Comparison of ENCODE assay signal across 15 mouse cellular contexts in the genomic region with DNA sequence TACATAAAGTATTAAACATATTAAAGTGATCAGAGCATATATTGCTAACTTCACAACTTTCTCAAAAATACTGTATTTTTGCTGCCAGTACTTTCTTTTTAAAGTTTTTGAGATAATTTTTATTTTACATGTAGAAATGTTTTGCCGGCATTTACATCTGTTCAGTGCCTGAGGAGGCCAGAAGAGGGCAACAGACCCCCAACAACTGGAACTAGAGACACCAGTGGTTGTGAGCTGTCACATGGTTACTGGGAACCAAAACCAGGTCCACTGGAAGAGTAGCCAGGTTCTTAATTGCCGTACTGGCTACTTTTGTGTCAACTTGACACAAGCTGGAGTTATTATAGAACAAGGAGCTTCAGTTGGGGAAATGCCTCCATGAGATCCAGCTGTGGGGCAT. TPM values are rescaled to one million over a fixed set of nuclear protein-coding genes. Genes with fewer than 3 reads are reported as not detected.
DNase-seq lines count a peak whose midpoint lies in the region; ATAC-seq and TF ChIP-seq lines count a peak whose summit lies in the region.
"Had no signal": no experiment of that assay in that cellular context is flagged by ENCODE, and none has a peak within 500 bp of the region (broad histone marks: within the 10 kb centered on the region; RNA-seq: fewer than 3 reads in every experiment).

No protein-coding gene starts in this region.

- no peak overlapping the region for H3K4me2 ChIP-seq in liver, embryonic 14.5 days (ENCODE audit: low read depth)

- H3K27me3 ChIP-seq in liver, embryonic 14.5 days (ENCODE audit: control insufficient read depth, insufficient read depth, low read length): no peaks in the 10 kb centered on the region

- no peaks in the 10 kb centered on the region for H3K9me3 ChIP-seq in liver, embryonic 14.5 days (ENCODE audit: control insufficient read depth, low read length)

- no peak overlapping the region for H3K9ac ChIP-seq in liver, embryonic 14.5 days (replicated peaks)

- no peak overlapping the region for H3K4me3 ChIP-seq in liver, embryonic 14.5 days (ENCODE audit: insufficient read depth in 1 of 2, low read depth in 2 of 2, low read length in 2 of 2)
- H3K4me3 ChIP-seq: embryonic facial prominence, embryonic 10.5 days; left cerebral cortex, adult 2 months had no signal

- peaks cover 11 to 17% of the 10 kb centered on the region in 2 experiments for H3K4me1 ChIP-seq in liver, embryonic 14.5 days (replicated peaks; ENCODE audit: control insufficient read depth in 2 of 2, insufficient read depth in 2 of 2, low read length in 1 of 2)

- DNase-seq in CD4-positive, CD25-positive, alpha-beta regulatory T cell, adult 2 months (ENCODE audit: low read depth, low spot score): peak; percentile 51
- DNase-seq in liver, embryonic 14.5 days (ENCODE audit: low read depth in 3 of 3, low spot score in 3 of 3): no peak
- DNase-seq in liver (no peak), A20 (ENCODE audit: low read depth, low spot score) (peak; percentile 60), WW6 (ENCODE audit: low read depth, low spot score) (peak; percentile 20)
- DNase-seq in left cerebral cortex, adult 18-20 months (ENCODE audit: low spot score in 2 of 2): no peak
- DNase-seq in urinary bladder, postnatal 10 days (ENCODE audit: low spot score): no peak
- DNase-seq: cerebellum, adult 18-20 months; heart, adult 18-20 months; heart, postnatal 4 days; kidney, postnatal 36 days had no signal

- H3K27ac ChIP-seq in liver, embryonic 14.5 days: no peak overlapping the region
- H3K27ac ChIP-seq: embryonic facial prominence, embryonic 10.5 days; left cerebral cortex, adult 2 months had no signal

- no peak for TF ChIP-seq EP300 in liver, embryonic 14.5 days (IDR thresholded peaks at IDR 0.05; ENCODE audit: low read depth)

- peak; percentile 24; the same call in 1 of the 2 replicates for TF ChIP-seq CTCF in liver, embryonic 14.5 days (IDR thresholded peaks at IDR 0.05; ENCODE audit: low read depth)

- ATAC-seq in CD4-positive, CD25-positive, alpha-beta regulatory T cell, adult 4 months: no peak
- ATAC-seq in liver, embryonic 14.5 days (ENCODE audit: insufficient read depth): no peak
- ATAC-seq: inflammation-experienced regulatory T-cells, adult 6 months had no signal

- WGBS in liver, embryonic 14.5 days (ENCODE audit: insufficient replicate concordance): 82% methylated on average over 2 of the region's 2 CpGs

- H3K36me3 ChIP-seq in liver, embryonic 14.5 days (replicated peaks; ENCODE audit: control insufficient read depth, insufficient read depth, low read depth): peaks cover 4% of the 10 kb centered on the region

RNA-seq across cellular contexts. Expression of gene Cars, which starts 1.8 kb away (rescaled TPM):
- 10 to 100 TPM; 29.5 to 51.5 TPM for polyA plus RNA-seq in CD4-positive, CD25-positive, alpha-beta regulatory T cell, adult 4 months (2017; shearing (Covaris generic))
- 18.1 and 35.7 TPM in 2 replicates for polyA plus RNA-seq in liver, embryonic 14.5 days (2012; rRNA removed)
- 41.4 and 42.7 TPM in 2 replicates for polyA plus RNA-seq in liver, embryonic 14.5 days (2014; fragmentation: Nextera tagmentation; extraction: Ambion mirVana)
- 10 to 100 TPM; 53.2 to 57.8 TPM for total RNA-seq in left cerebral cortex, adult 18-20 months (2021)

RNA-seq across cellular contexts. Expression of gene Tnfrsf26, which starts 26.8 kb away (rescaled TPM):
- 100 to 1,000 TPM; 111 to 143 TPM for polyA plus RNA-seq in CD4-positive, CD25-positive, alpha-beta regulatory T cell, adult 4 months (2017; shearing (Covaris generic))
- 0.27 and 0.29 TPM in 2 replicates for polyA plus RNA-seq in liver, embryonic 14.5 days (2012; rRNA removed)
- polyA plus RNA-seq in liver, embryonic 14.5 days (2014; fragmentation: Nextera tagmentation; extraction: Ambion mirVana): 0.52 and 0.65 TPM in 2 replicates
- not detected for total RNA-seq in left cerebral cortex, adult 18-20 months (2021)
- total RNA-seq: left cerebral cortex, adult 2 months had no signal

RNA-seq across cellular contexts. Expression of gene Tnfrsf22, which starts 47.8 kb away (rescaled TPM):
- 10 to 100 TPM; 17.4 to 22.8 TPM for polyA plus RNA-seq in CD4-positive, CD25-positive, alpha-beta regulatory T cell, adult 4 months (2017; shearing (Covaris generic))
- polyA plus RNA-seq in liver, embryonic 14.5 days (2012; rRNA removed): 0.69 and 0.71 TPM in 2 replicates
- polyA plus RNA-seq in liver, embryonic 14.5 days (2014; fragmentation: Nextera tagmentation; extraction: Ambion mirVana): 0.99 and 1.2 TPM in 2 replicates
- total RNA-seq in left cerebral cortex, adult 18-20 months (2021): 1 to 10 TPM; 1.7 to 2.1 TPM

RNA-seq across cellular contexts. Expression of gene Nap1l4, which starts 52.8 kb away (rescaled TPM):
- polyA plus RNA-seq in CD4-positive, CD25-positive, alpha-beta regulatory T cell, adult 4 months (2017; shearing (Covaris generic)): 100 to 1,000 TPM; 288 to 395 TPM
- polyA plus RNA-seq in liver, embryonic 14.5 days (2012; rRNA removed): 41.3 and 54.3 TPM in 2 replicates
- 33.7 and 39.4 TPM in 2 replicates for polyA plus RNA-seq in liver, embryonic 14.5 days (2014; fragmentation: Nextera tagmentation; extraction: Ambion mirVana)
- 100 to 1,000 TPM; 110 to 119 TPM for total RNA-seq in left cerebral cortex, adult 18-20 months (2021)

Comparison
In these comparisons a context has a peak if more than half of its experiments do, and no peak if none do; other contexts are left out.
1. DNase-seq: peak in CD4-positive, CD25-positive, alpha-beta regulatory T cell, adult 2 months (single experiment), A20 (single experiment) and WW6 (single experiment); none in liver, embryonic 14.5 days (0 of 3), liver (single experiment), left cerebral cortex, adult 18-20 months (0 of 2) and urinary bladder, postnatal 10 days (single experiment).
2. RNA of gene Tnfrsf26, which starts 26.8 kb away (polyA plus RNA-seq): 111 to 143 TPM in CD4-positive, CD25-positive, alpha-beta regulatory T cell, adult 4 months; 0.27 to 0.65 TPM in liver, embryonic 14.5 days; every median in the first group is over 10 times any median in the second.
3. RNA of gene Tnfrsf22, which starts 47.8 kb away (polyA plus RNA-seq): 17.4 to 22.8 TPM in CD4-positive, CD25-positive, alpha-beta regulatory T cell, adult 4 months; 0.69 to 1.2 TPM in liver, embryonic 14.5 days; every median in the first group is over 4 times any median in the second.